Mouse (Mus musculus) megakaryocyte, embryonic 14.5 days (primary cell): Measurements from ENCODE around the gene Phactr1.

Source experiments
- FLI1 ChIP-seq: IDR thresholded peaks from 2 replicates; pipeline ENCODE4 v1.6.1; 2012; ENCODE audit warnings: low read length, inconsistent platforms, mixed read lengths
- GATA1 ChIP-seq: IDR thresholded peaks from 3 replicates; pipeline ENCODE4 v1.6.1; 2012; ENCODE audit warnings: mixed read lengths, low read length, inconsistent platforms, borderline replicate concordance

DNA sequence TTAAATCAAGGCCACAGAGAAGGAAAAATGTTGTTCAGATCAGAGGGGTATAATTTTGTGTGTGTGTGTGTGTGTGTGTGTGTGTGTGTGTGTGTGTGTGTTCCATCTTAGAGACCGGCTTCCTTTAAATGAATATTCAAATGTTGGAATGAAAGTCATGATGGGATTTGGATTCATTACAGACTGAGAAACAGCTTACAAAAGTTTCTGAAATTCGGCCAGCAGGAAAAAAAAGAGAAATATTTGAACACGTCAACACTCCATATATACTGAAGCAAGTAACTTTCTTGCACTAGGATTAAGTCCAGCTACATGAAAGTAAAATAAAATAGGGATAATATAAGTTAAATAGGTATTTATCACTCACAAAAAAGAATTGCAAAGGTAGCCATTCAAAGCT, 259.8 kb downstream of the Phactr1 start:
- TF ChIP-seq GATA1: no peak
- TF ChIP-seq FLI1: no peak
